Mouse (Mus musculus) kidney, adult 2 months (tissue): Measurements from ENCODE around the gene Hdac5.

Source experiments
- CTCF ChIP-seq: fragments of 200-500 bp; conservative IDR thresholded peaks from 2 replicates; pipeline ENCODE4 v1.5.1; 2011; ENCODE audit warnings: low read depth, mild to moderate bottlenecking, control low read depth, low read length, moderate library complexity, mixed read lengths; ENCODE audit not compliant: insufficient read depth, insufficient read length
- POLR2A ChIP-seq: fragments of 200-500 bp; IDR thresholded peaks from one replicate; pipeline ENCODE4 v1.6.1; 2011; ENCODE audit warnings: low read depth, low read length, control low read depth

- TF ChIP-seq POLR2A (no peak), CTCF (no peak)
Measured at GRCm38 (mm10) chr11:102228191-102228545, 1.8 kb downstream of the Hdac5 start.
